Mouse (Mus musculus) brain, adult 2 months (tissue): ENCODE measurements at regions not wholly inside any gene's neighbourhood (a gene's known extent, or its start where the extent isn't known, plus 50 kb on each side); places are given as distances from the start of the nearest gene placed in this dataset.

Experiments
- DNase-seq: peaks from one replicate; pipeline ENCODE4 v3.0.0; 2011; ENCODE audit warnings: low read depth, low spot score

- no peak for DNase-seq
Observed at GRCm38 (mm10) chr9:34280311-34281208, 205.1 kb upstream of the Kirrel3 start.

DNA sequence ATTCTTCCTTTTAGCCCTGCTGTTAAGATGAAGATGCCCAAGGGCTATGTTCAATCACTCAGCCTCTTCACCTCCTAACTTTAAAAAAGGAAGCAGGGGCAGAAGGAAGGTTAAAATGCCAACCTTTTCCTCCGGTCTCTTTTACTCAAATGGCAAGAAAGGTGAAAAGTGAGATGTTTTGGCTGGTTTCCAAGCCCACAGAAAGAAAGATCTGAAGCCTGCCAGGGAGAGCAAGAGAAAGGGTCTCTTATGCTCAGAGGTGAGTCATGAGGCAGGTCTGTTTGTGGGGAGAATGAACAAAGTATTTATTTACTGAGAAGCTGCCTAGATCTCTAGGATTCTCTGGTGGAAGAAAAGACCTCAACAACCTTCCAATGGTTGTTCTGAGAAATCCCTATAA, 162.1 kb upstream of the Kirrel3 start:
- DNase-seq = no peak

DNA sequence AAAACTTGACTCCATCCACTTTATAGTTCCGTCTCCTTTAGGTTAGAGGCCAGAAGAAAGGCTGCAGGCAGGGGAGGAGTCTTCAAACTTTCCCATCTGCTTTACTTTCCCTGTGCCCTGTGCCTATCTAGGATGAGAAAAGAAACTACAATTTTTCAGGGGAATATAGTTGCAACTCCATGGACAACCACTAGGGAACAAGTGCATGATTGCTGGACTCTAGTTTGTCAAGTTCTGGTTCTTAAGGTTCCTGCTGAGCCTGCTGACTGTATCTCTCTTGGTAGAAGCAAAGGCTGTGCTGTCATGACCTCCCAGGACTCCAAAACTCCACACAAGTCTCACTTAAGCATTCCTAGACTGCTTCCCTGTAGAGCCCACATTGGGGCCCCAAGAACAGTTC, 157.0 kb upstream of the Kirrel3 start:
- DNase-seq = no peak

DNA sequence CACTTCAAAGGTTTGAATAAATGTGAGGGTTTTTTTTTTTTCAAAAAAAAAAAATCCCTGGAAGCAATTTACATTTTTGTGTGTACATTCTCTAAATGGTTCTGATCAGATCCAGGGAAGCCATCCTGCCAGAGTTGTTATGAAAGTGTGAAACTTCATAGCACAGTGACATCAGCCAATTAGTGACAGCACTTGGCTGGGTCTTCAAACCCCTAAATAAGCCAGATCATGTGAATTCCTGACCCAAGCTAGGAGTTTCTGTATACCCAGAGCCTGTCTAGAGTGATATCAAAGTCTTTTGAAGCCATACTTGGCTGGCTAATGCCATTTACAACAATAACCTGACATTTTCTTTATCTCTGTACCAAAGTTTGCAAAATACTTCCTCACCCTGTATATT, 151.6 kb upstream of the Kirrel3 start:
- DNase-seq = no peak

DNA sequence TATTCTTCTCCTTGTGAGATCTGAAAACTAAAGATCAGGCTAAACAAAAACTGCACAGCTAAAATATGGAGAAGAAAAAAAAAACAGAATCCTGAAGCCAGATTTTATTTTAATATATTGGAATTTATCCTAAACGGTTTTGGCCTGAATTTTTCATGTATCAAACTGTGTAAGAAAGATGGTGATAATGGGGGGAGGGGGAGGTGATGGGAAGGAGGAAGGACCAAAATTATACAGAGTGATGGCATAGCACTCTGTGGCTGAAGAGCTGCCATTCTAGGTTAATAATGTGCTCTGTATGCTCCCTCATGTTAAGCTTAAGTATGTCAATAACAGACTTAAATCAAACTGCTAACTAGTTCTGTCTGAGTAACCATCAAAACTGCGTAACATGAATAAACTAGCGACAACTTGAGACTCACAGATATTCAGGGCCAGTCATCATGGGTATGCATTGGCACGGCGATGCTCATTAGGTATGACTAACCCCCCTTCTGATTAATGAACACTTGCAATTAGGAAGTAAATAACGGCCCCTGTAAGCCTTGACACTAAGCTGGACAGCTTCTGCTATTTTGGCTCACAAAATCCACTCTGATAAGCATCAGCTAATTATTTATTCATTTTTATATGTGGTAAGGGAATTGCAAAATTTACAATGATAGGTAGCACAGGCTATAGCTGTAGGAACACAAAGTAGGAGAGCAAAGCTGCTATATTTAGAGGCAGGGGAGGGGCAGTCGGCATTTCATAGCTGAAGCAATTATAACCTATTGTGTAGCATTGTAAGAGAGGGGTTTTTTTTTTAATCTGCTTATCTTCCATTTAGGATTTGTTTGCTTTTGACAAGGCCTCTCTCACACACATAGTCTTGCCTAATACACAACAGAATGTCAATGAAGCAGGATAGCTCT, 150.9 kb upstream of the Kirrel3 start:
- no peak for DNase-seq

DNA sequence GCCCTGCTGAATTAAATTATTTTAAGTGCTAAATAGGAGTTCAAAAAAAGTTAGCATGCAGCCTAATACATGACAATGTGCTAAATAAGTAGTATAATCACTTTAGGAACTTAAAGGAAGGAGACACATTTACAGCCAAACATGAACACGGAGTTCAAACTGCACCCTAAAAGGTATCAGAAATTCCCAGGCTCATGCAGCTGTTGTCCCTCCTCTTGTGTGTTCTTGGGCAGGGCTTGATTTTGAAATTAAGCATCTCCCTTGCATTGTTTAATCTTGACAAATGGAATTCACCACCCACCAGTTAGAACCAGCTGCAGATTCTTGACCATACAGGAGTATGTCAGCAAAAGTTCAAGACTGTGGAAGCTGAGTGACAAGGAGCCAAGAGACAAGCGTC, 137.3 kb upstream of the Kirrel3 start:
- DNase-seq = no peak

DNA sequence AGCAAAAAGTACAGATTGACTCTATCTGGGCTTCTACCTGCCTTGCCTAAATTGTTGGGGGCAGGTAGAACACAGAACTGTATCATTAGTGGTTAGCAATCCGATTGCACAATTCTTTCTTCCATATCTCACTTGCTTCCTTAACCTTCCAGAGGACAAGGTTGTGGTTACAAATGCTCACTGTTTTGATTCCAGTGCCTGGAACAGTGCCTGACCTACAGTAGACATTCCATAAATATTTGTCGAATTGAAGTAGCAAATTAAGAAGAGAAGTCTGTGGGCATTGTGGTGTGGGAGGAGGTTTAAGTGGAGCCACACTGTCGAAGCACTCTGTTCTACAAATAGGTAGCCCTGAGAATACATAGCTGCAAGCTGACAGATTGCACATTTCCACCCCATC, 135.7 kb upstream of the Kirrel3 start:
- DNase-seq = no peak

DNA sequence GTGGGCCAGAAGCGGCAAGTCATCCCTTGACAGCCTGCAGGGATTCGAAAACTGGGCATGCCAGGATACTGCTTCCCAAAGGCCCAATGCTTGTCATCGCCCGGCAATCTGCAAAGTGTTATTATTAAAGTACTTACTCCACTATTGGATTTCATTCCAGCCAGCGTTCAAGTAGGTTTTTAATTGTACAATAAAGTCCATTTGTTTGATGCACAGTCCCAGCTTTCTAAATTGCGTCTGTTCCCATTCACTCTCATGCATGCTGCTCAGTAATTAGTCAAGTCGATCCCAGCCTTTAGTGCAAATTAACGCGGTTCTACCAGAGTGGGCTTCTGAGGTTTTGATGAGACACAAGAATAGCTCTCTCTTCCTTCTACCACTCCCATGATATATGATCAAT, 131.9 kb upstream of the Kirrel3 start:
- no peak for DNase-seq

GRCm38 (mm10) chr9:34354723-34355316, 130.9 kb upstream of the Kirrel3 start:
- DNase-seq = no peak

DNA sequence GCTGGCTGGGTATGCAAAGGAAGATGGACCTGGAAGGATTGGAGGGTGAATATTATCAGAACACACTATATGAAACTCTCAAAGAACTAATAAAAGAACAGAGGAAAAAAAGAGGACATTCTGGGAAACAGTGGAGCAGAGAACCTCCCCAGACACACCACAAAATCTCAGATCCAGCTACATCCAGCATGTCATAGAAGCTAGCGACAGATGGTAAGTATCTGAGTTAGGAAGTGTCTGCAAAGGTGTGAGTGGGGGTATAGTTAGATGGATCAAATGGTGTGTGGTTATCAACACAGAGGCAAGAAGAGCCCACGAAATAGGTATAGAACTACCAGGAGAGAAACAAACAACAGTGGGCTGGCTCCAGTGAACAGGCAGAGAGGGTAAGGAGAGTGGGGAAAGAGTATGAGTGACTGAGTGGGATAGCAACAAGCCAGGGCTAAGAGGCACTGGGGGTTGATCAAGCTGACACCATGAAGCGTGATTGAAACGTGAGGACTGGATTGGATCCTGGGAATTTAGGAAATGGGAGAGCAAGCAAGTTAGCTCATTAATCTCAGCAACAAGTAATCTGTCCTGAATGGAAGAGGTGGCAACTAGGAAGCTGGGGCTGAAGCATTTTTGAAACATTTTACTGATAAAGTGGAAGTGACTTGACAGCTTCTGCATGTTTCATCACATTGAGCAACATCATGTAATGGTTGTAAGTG, 114.9 kb upstream of the Kirrel3 start:
- DNase-seq = peak; percentile 37

GRCm38 (mm10) chr9:34375187-34375586, 110.5 kb upstream of the Kirrel3 start:
- no peak for DNase-seq

DNA sequence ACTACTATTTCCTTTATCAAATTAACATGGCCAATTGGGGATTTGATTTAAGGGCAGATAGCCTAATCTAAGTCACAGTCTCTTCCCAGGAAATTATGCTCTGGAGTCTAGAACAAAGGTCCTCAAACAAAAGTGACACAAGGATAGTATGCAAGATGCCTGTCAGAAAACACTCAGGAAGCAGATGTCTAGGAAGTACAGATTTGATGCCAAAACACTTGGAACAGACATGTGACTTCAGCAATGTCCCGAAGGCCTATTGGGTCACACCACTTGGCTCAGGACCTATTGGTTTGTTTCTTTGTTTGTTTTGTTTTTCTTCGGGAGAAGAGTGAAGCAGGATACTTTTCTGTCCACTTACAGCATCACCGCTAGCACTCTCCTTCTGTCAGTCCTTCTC, 105.7 kb upstream of the Kirrel3 start:
- no peak for DNase-seq

DNA sequence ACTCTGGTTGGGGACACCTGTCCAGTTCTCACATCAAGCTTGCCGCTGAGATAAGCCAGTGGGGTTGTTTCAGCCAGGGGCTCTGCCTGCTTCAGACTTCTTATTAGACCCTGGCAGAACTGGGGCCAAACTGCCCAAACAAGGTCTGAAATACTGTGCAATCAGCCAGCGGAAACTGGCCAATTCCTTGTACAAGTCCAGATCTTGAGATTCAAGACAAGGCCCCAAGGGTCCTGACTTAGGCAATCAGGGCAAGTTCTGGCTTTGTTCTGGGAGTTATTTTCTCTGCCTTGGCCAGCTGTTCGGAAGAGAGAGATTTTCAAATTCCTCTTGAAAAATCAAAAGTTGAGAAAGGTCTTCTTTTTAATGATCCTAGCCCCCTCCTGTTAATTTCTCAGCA, 104.1 kb upstream of the Kirrel3 start:
- DNase-seq = no peak

DNA sequence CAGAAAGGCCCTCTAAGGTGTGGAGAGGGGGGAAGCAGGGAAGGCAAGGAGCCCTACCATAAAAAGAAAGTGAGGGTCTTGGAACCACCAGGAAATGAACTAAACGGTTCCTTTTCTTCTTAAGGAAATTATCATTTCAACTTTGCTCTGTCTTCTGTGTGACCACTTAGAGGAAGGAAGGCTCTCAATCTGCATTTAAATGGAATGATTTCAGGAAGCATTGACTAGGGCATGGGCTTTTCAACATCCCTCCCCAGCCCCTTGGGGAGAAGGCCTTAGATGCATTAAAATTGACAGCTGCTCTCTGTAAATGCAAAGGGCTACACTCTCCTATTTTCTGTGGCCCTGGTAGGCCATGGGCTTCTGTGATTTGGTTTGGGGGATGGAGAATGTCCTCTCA, 103.5 kb upstream of the Kirrel3 start:
- DNase-seq = no peak

GRCm38 (mm10) chr9:34386071-34386470, 99.6 kb upstream of the Kirrel3 start:
- DNase-seq = no peak

DNA sequence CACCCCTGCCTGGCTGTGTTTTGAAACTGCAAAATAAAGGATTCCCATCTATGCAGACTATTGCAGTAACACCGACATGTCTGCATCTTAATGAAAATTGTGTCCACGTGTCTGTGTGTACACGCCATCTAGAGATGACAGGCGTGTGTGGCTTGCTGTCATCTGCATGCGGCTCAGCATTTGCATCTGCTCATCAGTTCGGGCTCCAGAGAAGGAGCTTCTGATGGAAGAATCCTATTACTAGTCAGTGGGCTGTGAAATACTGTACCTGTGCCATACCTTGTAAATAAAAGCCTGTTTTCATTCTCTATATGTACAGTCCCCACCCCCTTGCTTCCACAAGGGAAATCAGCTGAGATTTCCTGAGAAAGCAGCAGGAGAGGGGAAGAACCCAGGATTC, 92.7 kb upstream of the Kirrel3 start:
- DNase-seq = peak; percentile 15

DNA sequence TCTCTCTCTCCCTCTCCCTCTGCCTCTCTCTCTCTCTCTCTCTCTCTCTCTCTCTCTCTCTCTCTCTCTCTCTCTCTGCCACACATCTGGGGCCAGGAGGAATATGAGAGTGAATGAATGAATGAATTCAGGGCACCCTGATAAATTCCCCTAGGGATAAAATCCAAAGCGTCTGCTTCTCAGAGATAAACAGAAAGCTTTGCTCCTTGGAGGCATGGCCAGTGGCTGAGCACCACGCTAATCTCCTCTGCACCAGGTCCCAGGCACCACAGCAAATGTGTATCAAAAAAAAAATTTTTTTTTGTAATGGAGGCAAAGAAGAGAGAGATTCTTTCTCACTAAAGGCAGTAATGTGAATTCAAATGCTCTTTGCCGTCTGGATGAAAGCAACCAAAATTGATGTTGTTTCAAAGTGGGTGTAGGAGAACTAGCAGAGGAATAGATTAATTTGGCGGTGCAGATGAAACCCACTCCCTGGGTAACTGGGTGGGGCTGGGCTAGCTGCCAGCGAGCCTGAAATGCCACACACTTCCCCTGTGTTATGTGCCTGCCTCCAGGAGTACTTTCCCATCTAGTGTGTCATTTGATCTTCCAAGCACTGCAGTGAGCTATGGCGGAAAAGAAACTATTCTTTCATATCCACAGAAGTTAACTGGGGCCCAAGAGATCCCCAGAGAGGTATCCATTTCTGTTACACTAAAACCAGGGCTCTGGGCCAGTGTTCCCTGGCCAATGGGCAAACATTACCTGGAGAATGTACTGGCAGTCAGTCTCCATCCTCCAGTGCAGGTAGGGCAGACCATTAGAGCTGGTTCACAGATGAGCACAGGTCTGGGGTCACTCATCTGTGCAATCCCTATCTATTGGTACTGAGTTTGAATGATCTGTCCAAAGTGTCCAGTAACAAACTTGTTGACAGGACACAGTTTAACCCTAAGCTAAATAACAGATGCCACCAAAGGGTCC, 89.6 kb upstream of the Kirrel3 start:
- peak; percentile 27 for DNase-seq

GRCm38 (mm10) chr9:34411699-34412098, 74.0 kb upstream of the Kirrel3 start:
- peak; percentile 87 for DNase-seq

DNA sequence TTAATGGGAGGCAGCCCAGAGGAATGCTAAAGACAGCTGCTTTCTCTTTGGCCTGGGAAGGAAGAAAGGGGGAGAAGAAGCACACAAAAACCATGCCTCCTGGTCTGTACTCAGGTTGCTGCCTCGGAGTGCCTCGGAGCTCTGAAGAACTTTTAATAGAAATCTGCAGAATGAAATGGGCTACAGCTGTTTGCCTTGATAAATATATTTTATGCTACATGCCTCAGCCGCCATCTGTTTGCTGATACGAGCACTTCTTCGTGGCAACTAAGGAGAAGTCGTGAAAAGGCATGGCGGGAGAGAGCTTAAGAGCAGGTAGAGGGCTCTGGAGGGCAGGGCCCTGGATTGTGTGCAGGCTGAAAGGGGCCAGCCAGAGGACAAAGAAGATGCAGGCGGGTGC, 69.5 kb upstream of the Kirrel3 start:
- DNase-seq = no peak

- DNase-seq = peak; percentile 71
Observed at GRCm38 (mm10) chr9:34418100-34418499, 67.6 kb upstream of the Kirrel3 start.
